Mouse (Mus musculus) lung, adult 18-20 months (tissue): ENCODE measurements around the gene Sh2d2a.
"Not testable (repeated sequence)": the region's sequence is repeated elsewhere in the genome, so short reads cannot be mapped to it uniquely, and the experiment has no call there.

Experiments
- DNase-seq, 2 experiments: peaks; one replicate each; pipeline ENCODE4 v3.0.0; 2022; ENCODE audit warnings: mixed read lengths in 2 of 2

The Sh2d2a gene

DNA sequence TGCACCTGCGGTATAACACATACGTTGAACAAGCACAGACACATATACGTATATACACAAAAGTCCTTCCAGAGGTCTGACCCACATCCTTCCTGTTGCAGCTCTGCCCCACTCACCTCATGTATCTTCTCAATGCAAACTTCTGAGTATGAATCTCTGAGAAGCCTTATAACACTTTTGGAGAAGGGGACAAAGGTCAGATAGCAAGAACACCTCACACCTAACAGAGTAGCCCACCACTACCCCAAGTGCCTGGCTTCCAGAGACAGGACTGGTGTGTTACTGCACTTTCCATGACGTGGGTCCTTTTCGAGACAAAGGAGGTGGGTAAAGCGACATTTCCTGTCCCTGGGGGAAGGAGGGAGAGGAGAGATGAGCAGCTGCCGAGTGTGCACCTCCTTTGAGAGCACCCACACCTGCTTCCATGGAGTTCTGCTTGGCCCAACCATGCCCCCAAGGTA is at the start of gene Sh2d2a:
Sh2d2a (plus strand) TSS at position 106 of the 461 bp plus-strand sequence.
- DNase-seq, result no peak

DNA sequence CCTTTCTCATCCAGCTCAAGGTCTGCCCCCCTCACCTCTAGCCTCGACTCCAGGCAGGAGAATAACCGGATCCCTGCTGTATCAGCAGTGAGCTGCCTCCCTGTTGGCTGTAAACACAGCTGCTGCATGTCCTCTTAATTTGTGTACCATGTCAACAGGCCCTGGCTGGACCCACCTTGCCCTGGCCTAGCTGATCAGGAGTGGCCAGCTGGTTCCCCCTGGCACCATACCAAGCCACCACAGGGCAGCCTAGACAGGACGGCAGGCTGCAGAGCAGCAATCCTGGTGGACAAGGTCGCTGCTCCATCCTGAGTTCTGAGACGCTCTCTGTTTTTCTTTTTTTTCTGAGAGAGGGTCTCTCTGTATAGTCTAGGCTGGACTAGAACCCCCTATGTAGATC is 44.9 kb upstream of the Sh2d2a start:
- no peak for DNase-seq

DNA sequence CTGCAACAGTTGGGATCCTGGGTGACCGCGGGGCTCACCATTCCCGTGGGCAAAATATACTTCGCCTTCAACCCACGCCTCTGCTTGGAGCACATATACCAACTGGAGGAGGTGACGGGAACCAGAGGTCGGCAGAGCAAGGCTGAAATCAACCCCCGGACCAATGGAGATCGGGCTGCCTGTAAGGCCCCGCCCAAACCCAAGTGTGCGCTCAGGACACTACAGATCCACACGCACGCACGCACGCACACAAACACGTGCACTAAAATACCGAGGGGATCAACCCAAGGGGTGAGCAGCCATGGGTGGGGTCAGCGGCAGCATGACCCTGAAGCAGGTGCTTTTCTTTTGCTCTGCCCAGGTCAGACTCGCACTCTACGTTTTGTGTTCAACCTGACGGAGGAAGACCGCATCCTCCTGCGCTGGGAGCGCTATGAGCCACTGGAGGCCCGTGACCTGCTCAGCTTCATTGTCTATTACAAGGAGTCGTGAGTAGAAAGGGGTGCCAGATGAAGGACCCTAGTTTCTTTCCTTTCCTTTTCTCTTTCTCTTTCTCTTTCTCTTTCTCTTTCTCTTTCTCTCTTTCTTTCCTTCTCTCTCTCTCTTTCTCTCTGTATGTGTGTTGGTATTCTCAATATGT is 42.4 kb upstream of the Sh2d2a start:
- no peak for DNase-seq

DNA sequence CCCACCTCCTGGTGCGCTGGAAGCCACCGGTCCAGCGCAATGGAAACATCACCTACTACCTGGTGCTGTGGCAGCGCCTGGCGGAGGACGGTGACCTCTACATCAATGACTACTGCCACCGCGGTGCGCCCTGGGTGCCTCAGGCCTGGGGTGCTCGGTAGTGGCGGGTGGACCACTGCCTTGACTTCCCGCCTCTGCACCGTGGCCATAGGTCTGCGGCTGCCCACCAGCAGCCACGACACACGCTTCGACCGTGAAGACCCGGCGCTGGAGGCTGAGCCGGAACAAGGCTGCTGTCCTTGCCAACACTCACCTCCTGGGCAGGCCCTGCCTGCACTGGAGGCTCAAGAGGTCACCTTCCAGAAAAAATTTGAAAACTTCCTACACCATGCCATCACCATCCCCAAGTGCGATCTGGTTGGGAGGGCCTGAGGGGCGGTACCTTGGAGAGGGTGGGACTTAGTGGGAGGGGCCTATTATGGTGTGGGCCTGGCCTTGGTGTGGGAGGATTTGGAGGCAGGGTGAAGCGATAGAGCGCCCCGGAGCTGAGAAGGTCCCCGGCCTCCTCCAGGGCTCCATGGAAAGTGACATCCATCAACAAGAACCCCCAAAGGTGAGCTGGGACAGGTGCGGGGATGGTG is 37.1 kb upstream of the Sh2d2a start:
- no peak for DNase-seq

DNA sequence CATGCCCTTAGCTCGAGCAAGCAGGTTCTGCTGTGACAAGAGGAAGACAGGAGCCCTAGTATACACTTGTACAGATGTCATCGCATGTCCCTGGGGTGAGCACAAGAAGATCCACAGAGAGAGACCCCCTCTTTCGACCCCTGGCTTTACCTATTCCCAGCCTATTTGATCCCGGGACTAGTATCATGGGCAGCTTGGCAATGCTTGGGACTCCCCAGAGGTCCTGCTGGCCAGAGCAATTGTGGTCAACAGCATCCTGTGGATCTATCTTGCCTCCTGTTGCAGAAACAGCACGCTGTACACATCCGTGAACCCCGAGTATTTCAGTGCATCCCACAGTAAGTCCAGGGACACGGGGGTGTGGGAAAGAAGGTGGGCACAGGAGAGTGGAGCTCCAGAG is 35.3 kb upstream of the Sh2d2a start:
- no peak for DNase-seq

DNA sequence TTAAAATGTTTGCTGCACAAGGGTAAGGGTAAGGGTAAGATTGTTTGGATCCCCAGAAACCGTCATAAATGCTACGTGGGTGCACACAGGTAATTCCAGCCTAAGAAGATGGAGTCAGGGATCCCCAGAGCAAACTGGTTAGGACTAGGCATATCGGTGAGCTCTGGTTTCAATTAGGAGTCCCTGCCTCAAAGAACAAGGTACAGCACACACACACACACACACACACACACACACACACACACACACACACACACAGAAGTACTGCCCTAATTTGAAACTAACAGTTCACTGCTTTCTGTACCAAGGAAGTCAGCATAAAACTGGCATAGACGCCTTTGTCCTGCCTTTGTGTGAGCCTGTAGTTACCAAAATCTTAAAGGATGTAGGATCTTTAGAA is 34.1 kb upstream of the Sh2d2a start:
- DNase-seq, result no peak

DNA sequence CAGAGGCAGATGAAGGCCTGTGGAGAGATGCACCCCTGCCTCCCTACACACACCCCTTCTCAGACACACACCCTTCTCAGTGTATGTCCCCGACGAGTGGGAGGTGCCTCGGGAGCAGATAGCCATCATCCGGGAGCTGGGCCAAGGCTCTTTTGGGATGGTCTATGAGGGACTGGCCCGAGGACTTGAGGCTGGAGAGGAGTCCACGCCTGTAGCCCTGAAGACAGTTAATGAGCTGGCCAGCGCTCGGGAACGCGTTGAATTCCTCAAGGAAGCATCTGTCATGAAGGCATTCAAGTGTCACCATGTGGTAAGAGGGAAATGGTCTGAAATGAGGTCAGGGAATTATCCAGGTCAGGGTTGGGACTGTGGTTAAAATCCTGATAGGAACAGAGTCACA is 33.7 kb upstream of the Sh2d2a start:
- DNase-seq, result no peak

DNA sequence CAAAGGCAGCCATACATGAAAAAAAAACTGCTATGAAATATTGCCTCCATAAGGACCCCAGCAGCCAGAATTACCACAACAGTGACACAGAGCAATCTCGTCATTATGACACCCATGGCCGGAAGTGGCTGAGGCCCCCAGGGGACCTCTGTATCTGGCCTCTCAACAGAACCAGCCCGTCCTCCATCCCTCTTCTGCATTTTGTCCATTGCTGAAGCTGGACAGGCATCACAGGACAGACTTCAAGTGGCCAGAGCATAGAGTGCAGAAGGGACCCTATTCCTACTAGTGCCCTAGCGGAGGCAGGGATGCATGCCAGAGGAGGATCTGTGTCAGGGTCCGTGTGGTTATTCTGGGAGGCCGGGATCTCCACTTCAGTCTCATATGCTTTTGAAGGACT is 30.4 kb upstream of the Sh2d2a start:
- no peak for DNase-seq

DNA sequence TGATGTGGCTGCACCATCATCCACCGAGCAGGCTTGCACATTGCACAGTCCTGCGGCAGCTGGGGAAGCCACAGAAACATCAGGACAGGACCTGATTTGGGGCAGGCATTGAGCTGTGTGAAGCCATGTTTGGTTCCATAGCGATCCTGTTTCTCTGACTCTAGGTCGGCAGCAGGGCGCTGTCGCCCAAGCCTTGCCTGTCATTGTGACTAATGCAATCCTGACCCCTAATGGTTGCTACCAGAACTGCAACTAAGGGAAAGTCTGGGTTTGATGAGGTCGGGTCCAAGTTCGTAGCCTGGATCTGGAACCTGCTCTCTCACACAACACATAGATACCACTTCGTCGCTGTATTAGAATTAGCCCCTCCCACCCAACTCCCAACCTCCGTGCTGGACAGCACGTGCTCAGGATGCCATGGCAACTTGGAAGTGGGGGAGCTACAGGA is 29.9 kb upstream of the Sh2d2a start:
- peak; percentile 47 to 68 for DNase-seq

DNA sequence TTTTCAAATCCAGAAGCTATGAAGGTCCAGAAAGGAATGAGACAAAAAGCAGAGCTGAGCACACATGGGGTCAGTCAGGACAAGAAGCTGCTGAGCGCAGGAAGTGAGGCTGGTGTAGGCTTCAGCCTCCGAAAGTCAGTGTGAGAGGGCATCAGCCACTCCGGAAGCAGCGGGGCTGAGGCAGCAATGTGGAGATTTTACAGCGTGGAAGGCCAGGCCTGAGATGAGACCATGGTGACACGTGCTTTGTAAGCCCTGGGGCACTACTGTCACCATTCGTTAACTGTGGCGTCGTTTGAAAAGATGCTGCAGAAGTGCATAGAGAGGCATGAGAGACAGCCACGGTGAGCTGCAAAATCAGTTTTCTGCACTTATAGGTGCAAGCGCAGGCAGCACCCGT is 28.3 kb upstream of the Sh2d2a start:
- no peak for DNase-seq

DNA sequence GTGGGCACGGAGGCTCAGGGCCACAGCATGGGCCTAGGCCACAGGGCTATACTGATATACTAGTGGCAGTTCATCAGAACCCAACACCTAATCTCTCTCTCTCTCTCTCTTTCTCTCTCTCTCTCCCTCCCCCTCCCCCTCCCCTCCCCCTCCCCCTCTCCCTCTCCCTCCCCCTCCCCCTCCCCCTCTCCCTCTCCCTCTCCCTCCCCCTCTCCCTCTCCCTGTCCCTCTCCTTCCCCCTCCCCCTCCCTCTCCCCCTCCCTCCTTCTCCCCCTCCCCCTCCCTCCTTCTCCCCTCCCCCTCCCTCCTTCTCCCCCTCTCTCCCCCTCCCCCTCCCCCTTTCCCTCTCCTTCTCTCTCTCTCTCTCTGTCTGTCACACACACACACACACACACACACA is 22.3 kb upstream of the Sh2d2a start, which contains the start of gene Pear1:
Pear1 (minus strand) TSS at position 101 of the 400 bp plus-strand sequence.
- not testable (repeated sequence) for DNase-seq

DNA sequence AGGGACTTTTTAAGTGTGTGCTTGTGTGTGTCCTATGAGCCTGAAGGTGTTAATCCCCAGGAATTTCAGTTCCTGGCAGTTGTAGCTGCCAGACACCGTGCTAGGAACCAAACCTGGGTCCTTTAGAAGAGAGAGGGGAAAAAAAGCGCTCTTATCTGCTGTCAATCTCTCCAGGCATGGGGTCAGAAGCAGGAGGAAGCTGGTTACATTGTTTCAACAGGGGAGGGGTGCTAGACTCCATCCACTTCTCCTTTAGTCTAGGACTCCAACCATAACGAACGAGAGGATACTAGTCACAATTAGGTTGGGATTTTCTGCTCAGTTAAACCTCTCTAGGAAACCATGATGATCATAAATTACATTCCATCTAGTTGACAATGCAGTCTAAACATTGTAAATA is 18.1 kb upstream of the Sh2d2a start:
- no peak for DNase-seq

DNA sequence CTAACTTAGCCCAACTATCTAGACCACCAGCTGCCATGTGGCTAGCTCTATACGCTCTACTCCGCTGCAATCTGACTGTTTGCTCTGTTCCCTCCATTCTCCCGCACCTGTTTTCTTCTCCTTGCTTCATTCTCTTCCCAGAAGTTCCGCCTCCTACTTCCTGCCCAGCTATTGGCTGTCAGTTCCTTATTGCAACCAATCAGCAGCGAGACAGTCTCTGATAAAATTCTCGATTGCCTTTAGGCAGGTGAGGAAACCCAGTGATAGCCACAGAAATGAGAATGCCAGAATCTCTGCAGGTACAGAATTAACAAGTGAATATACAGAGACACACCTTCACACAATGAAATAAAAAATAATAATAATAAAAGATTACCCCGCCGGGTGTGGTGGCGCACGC is 17.5 kb upstream of the Sh2d2a start:
- DNase-seq, result no peak

DNA sequence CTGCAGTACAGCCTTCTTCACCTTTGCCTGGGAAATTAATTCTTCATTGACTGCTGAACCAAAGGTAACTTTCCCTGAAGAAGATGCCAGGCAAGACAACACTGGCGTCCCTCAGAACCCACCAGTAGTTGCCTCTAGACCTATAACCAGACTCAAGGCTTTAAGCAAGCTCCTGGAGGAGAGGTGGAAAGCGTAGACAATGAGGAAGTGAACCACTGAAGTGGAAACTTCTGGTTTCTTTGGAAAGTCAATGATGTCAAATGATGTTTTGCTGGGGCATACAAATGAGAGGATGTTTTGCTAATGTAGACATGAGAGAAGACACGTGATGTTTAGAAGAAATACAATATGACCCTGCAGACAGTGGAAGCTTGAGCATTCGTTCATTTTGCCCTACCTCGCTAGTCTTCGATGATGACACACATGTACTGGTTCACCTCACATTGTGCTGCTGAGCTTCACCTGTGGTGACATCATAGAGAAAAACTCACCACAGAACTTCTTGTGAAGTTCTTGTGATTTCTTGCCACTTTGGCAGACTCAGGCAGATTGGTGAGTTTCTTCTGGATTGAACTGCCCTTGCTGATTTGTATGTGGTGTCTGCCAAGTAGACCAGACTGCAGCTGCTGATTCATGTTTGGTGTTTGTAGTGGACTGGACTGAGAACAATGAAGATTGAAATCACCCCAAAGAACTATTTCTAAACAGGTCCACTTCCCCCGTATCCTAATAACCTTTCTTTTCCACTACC is 14.3 kb upstream of the Sh2d2a start:
- no peak for DNase-seq

DNA sequence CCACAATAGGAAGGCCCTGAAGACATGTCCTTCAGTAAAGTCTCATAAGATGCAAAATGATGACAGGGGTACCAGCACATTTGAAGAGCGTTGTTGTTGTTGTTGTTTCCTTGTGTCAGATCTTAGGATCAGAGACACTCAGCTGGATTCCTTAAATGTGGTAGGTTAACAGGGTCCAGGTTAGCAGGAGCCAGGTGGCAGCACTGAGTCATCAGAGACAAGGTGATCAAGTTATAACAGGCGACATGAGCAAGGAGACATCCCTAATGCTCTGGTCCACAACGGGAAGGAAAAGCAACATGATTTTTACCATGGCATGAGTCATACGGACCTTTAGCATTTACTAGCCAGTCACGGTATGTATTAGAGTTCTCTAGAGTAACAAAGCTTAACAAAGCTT is 13.1 kb upstream of the Sh2d2a start:
- DNase-seq, result no peak

DNA sequence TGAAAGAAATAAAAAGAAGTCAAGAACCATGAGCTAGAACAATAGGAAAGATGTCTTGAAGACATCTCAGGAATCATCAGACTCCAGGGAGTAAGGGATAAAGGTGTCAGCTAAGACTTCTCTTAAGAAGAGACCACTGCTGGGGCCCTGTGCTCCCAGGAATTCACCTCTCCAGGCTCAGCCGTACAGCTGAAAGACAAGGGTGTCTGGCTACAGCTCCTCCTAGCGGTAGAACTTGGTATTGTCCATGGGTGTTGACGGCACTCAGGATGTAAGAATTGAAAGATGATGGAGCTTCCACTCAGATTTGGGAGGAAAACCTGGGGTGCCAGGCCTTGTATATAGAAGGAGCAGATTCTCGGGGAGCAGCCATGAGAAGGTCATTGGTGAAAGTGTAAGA is 7.9 kb upstream of the Sh2d2a start:
- DNase-seq, result peak; percentile 58 to 67

DNA sequence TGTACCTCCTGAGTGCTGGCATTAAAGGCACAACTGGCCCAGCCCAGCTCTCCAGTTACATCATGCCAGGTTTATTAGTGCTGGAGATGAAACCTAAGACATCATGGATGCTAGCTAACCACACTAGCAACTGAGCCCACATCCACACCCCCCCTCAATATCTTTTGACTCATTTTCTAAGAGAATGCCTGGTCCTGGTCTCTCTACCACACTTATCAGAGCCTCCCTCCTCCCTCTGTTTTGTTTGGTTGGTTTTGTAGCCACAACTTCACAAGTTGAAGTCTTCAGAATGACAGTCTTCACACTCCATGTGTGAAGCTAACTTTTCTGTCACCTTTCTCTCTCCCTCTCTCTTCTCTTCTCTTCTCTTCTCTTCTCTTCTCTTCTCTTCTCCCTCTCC is 5.7 kb upstream of the Sh2d2a start:
- no peak for DNase-seq

DNA sequence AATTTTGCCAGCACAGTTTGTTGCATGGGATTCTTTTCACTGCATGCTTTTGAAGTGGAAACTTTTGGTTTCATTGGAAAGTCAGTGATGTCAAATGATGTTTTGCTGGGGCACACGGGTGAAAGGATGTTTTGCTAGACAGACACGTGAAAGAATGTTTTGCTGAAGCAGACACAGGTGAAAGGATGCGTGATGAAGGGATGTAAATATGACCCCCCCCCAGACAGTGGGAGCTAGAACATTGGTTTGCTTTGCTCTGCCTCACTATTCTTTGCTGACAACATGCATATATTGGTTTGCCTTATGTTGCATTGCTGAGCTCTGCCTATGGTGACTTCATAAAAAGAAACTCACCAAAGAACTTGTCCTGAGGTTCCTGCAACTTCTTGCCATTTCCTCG is 1.6 kb upstream of the Sh2d2a start:
- no peak for DNase-seq

DNA sequence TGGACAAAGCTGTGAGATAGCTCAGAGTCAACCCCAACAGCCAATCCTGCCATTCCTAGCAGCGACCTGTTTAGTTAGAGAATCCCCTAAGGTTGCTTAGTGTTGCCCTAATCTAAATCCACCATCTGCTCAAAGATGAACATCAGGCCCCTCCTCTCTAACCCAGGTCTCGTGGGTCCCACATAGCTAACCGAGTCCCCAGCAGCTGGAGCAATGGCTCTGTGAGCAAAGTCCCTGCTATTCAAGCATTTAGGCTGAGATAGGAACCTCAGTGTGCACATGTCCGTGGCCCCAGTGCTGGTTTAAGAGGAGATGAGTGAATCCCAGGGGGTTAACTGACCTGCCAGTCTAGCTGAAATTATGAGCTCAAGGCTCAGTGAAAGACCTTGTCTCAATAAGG is 369 bp upstream of the Sh2d2a start:
- no peak for DNase-seq

DNA sequence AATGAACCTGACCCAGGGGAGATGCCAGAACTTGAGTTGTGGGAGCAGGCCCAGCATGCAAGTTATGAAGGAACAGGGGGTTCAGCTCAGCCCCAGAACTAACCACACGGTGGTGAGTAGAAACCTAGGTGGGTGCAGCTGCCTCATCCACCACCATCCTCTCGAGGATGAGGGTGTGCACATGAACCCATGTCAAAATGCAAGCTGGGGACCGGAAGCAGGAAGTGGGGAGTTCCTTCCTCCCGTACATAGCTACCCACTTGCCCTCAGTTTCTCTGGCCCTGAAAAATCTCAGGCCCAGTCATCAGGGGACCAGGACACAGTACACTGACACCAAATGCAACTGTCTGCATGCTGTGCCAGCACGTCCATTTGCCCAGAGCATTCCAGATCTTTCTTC is 1.1 kb downstream of the Sh2d2a start:
- DNase-seq, result no peak

DNA sequence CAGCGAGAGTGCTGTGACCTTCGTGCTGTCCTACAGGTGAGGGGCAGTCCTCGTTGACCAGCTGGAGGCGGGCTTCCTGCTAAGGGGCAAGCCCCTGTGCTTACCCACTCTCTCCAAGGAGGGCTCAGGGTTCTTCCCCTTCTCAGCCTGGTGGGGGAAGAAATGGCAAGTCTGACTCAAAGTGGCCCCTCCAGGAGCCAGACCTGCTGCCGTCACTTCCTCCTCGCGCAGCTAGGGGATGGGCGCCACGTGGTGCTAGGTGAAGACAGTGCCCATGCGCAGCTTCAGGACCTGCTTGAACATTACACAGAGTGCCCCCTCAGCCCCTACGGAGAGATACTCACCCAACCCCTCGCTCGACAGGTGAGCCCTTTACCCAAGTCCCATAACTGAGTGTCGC is 2.6 kb downstream of the Sh2d2a start:
- no peak for DNase-seq

DNA sequence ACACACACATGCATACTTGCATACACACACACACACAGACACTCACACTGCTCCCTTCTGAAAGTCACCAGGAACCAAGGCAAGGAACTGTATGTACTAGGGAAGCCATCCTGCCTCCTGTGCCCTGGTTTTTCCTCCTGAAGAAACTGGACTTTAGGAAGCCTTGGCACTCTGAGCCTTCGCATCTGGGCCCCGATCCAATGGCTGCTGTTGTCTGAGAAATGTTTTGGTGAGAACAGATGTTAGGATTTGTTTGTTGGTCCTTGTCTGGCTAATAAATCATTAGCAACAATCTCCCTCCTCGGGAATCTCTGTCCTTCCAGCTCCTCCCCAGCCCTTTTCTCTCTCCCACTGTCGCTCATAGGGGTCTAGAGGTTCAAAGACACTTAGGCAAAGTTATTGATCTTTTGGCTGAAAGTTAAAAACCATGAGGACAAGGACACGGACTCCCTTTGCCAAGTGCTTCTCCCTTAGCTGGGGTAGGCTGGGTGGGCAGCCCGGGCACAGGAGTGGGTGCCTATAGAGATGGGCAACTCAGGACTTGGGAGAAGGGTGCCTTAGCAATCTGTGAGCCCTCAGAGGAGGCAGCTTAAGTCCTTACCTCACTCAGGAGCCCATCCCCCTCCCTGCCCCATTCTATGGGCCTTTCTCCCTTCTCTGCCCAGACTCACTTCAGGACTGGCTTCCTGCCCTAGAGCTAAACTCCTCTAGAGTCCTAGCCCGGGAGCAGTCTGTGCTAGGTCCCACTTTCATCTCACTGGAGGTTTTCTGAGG is 8.4 kb downstream of the Sh2d2a start:
- no peak for DNase-seq

DNA sequence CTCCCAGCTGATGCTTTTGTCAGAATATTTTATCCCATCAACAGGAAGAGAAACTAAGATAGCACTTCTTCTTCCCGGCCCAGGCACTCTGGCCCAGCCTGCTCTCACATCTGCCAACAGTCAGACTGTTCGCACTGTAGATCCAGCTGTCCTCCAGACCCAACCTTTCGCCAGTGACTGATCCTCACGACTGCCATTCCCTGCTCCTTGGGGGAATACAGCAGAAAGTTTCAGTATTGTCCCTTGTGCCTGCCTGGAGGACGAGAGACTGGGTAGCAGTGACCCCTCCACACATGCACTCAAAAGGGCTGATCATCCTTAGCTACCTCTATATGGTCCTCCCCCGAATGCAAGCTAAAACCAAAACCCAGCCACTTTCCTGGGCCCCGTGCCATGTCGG is 9.4 kb downstream of the Sh2d2a start:
- no peak for DNase-seq
